Mouse (Mus musculus) gastrocnemius, postnatal 36 days (tissue): ENCODE results near the gene Retreg3. TPM values are rescaled to one million over a fixed set of nuclear protein-coding genes. Genes with fewer than 3 reads are reported as not detected.
"Not testable (repeated sequence)": the region's sequence is repeated elsewhere in the genome, so short reads cannot be mapped to it uniquely, and the experiment has no call there.

Source experiments
- DNase-seq, 2 experiments: peaks; one replicate each; pipeline ENCODE4 v3.0.0; 2022
- intact Hi-C: fragments of 180-260 bp; cut with DNase I; formaldehyde crosslinking; loops from one replicate; pipeline ENCODE4 v1.15.1; 2025
- total RNA-seq, 2 experiments: library from RNA; stranded (reverse); gene quantifications; 2 replicates each; pipeline ENCODE4 v1.2.3; 2021

Gene Retreg3
- total RNA-seq, 2 experiments from 2014 or later, result 29.6 to 29.7 TPM

DNA sequence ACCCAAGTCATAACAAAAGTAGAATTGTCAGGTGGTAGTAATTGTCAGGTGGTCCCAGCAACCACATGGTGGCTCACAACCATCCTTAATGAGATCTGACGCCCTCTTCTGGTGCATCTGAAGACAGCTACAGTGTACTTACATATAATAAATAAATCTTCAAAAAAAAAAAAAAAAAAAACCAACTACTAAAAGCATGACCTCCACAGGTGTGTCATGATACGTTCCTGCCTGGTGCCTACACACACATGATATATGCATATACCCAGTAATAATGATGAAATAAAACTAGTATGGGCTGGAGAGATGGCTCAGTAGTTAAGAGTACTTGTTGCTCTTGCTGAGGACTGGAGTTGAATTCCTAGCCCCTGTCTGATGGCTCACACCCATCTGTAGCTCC is 31.4 kb upstream of the Retreg3 start:
- DNase-seq, result no peak
- intact Hi-C loops, result no loop called here

DNA sequence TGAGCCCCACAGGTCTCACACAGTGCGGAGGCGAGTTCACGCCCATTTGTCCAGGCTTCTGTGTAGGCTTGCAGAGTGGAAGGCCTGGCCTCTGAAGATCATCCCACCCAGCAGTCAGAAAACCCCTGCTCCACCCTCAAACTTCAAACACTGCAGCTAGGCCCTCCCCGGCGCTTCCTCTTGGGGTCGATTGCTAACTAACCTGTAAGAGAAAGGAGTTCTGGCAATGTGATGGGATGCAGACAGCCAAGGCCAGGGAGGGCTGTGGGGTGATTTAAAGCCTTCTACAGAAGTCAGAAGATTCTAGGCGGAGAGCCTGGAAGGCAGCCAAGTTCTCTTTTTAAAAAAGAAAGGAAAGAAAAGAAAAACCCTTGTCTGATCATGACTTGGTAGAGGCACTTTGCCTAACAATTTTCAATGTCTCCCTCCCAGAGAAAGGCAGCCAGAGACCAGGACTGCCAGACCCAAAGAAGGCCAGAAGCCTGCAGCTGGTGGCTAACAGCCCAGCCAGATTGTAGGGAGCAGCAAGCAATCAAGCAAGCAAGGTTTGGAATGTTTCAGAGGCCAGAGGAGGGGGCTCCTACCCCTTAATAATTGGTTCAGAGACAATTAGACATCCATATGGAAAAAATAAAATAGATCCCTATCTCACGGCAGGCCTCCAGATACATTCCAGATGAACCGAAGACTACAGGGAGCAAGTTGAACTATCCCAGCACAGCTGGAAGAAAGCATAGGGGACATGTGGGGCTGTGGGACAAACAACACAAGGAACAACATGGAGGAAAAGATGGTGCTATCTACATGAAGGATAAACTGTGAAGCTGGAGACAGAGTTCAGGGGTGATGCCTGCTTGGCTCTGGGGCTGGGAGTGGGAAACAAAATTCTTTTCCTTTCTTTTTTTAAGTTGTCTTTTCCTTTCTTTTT is 29.7 kb upstream of the Retreg3 start:
- peak in 1 of 2 experiments; percentile 52 for DNase-seq

DNA sequence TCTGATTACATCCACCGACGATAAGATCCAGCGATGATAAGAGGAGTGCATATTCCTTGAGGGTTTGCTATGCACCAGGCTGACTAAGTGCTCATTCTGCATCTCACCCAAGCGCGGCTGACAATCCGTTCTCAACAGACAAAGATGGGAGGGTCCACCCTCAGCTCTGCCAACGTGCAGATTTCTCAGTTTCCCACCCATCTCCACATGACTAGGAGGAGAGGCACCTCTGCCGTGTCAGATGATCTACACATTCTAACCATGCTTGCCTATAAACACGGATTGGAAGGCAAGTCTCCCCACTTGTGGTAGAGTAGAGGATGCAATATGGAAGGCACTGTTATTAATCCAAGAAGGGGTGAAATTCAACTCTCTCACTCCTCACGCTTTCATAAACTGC is 29.1 kb upstream of the Retreg3 start:
- intact Hi-C loops, result no loop called here
- no peak for DNase-seq

More for the DNA sequence above, 29.7 kb upstream of the Retreg3 start:
- intact Hi-C loops, result no loop called here

DNA sequence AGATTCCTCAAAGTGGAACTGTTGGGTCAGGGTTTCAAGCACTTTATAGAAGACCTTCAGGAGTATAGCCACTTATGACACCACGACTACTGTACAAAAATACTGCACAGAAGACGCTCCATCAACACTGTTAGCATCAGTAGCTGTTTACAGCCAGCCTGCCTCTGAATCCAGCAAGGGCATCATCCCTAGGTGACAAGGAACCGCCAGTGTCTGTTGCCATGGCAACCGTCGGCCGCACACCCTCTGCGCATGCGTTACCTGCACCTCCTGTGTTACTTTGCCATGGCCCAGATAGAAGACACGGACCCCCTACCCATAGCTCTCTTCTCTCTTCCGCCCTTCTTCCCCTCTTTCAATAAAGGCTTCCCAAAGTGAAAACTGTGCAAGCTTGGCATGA is 26.7 kb upstream of the Retreg3 start:
- no peak for DNase-seq
- intact Hi-C loops, result no loop called here

DNA sequence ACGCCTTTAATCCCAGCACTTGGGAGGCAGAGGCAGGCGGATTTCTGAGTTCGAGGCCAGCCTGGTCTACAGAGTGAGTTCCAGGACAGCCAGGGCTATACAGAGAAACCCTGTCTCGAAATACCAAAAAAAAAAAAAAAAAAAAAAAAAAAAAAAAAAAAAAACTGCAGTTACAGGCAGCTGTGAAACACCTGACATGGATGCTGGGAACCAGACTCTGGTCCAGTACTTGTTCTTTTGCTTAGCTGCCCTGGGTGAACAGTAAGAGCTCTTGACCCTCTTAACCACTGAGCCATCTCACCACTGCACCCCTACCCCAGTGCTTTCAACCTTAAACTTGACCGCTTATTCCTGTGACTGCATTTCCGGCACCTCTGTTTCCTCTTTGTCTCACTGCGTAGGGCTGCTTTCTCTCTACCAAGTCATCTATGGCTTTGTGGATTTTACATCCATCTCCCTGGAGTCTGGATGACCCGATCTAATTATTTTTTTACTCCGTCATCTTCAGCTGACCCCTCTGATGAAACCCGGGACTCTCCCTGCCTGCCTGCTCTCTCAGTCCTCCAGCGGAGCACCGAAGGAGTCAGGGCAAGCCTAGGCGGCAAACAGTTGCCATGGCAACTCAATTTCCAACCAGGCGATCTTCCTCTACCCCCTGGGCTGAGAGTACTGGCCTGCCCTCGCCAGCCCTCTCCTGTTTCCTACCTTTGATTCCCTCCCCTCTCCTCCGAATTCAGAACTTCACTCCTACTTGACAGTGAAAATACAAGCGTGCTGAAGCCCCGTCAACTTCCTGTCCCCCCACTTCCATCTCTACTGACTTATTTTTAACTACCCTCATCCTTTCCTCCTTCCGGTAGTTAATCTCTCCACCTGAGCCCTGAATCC is 23.9 kb upstream of the Retreg3 start:
- DNase-seq, result no peak

GRCm38 (mm10) chr11:101142215-101142967 is 22.7 kb upstream of the Retreg3 start:
- intact Hi-C loops, result no loop called here
- no peak for DNase-seq

More for the DNA sequence above, 23.9 kb upstream of the Retreg3 start:
- intact Hi-C loops, result no loop called here

DNA sequence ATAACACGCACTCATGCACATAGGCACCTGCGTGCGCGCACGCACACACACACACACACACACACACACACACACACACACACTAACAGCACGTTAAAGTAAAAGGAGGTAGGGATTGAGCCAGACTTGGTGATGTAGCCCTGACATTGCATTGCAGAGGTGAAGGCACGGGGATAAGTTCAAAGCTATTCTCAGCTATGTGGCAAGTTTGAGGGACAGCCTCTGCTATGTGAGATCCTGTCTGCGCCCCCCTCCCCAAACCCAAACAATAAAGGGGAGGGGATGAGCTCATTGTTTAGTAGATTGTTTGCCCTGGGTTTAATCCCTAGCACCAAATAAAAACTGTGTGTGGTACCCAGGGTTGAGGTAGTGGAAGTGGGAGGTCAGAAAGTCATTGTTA is 21.4 kb upstream of the Retreg3 start:
- DNase-seq, result no peak
- intact Hi-C loops, result no loop called here

GRCm38 (mm10) chr11:101140164-101140819 is 20.6 kb upstream of the Retreg3 start:
- intact Hi-C loops, result no loop called here
- no peak for DNase-seq

DNA sequence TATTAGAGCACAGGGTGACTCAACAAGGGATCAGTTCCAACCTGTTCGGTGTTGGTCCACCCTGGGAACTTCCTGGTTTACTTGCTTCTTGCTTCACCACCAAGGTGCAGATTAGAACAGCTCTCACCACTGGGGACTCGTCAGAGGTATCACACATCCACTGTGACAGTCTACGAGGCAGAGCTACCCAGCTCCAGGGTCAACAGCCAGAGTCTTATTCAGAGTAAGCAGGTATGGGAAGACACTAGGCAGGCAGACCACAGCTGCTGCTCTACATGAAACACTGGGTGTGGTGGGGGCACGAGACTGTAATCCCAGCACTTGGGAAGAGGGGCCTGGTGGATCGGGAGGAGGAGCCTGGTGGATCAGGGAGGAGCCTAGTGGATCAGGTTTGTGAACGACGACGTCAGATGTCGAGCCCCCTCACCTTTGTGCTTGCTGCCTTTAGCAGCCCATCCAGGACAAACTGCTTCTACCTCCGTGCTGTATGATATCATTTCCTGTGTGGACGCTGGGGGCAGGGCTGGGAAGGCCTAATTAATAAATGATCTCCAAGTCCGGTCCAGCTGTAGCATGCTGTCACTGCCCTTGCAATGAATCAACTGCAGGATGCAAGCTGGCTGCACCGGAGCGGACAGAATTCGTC is 19.0 kb upstream of the Retreg3 start:
- no peak for DNase-seq
- intact Hi-C loops, result no loop called here

- intact Hi-C loops, result no loop called here
- no peak for DNase-seq
Observed at GRCm38 (mm10) chr11:101137000-101137399, 17.3 kb upstream of the Retreg3 start.

DNA sequence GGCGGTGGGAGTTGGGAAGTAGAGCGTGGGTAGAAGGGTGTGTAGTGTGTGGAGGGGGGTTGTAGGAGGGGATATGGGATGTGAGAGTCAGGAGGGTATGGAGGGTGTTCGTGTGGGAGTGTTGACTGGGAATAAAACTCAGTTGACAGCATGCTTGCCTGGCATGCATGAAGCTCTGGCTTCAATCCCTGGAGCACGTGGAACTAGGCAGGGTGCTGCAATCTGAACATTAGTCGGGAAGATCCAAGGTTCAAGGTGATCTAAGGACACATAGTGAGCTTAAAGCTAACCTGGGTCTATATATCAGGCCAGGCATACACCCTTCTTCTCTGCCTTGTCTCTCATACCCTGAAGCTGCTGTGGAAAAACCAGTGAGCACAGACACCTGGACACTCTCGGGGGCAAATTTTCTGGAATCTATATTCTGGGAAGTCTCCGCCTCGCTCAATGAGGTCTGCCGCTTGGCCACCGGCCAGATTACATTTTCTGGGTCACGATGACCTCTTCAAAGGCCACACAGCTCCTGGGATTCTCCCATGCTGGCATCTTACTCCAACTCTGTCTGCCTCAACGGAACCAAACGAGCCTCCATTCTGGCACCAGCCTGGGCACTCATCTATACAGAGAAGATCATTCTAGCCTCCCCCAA is 14.6 kb upstream of the Retreg3 start:
- intact Hi-C loops, result loop anchor here (5.0 kb wide), 1 partner anchor 33 kb away; no protein-coding TSS in a partner anchor
- no peak for DNase-seq

GRCm38 (mm10) chr11:101133037-101133436 is 13.3 kb upstream of the Retreg3 start:
- no peak for DNase-seq
- intact Hi-C loops, result loop anchor here (5.0 kb wide), 1 partner anchor 34 kb away; no protein-coding TSS in a partner anchor

- intact Hi-C loops, result loop anchor here (5.0 kb wide), 1 partner anchor 36 kb away; no protein-coding TSS in a partner anchor
- no peak for DNase-seq
Observed at GRCm38 (mm10) chr11:101131701-101132100, 12.0 kb upstream of the Retreg3 start.

- intact Hi-C loops, result loop anchor here (5.0 kb wide), 1 partner anchor 36 kb away; no protein-coding TSS in a partner anchor
- no peak for DNase-seq
Observed at GRCm38 (mm10) chr11:101131187-101131586, 11.5 kb upstream of the Retreg3 start.

GRCm38 (mm10) chr11:101130056-101130756 is 10.5 kb upstream of the Retreg3 start:
- intact Hi-C loops, result loop anchor here (5.0 kb wide), 1 partner anchor 37 kb away; no protein-coding TSS in a partner anchor

DNA sequence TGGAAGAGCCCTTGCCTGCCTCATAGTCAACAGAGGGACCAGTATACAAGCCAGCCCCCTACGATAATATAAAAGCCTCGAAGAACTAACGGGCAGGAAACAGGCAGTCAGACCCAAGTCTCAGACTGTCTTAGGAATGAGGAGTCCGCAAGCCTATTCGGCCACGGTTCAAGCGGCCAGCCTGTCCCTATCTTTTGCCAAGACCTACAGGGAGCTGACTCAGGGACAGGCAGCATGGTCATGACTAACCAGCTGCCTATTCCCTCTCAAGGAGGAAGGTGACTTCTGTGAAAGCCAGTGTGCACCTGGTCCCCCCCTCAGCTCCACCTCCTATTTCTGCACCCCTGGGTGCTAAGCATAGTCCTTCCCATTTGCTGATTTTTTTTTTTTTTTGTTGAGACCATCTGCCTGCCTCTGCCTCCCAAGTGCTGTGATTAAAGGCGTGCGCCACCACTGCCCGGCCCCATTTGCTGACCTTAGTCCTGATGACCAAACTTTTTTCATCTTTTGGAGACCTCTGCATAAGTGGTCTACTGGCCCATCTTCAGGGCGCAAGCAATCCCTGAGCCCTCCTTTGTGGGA is 9.4 kb upstream of the Retreg3 start:
- peak; percentile 26 to 38 for DNase-seq
- intact Hi-C loops, result no loop called here

More at GRCm38 (mm10) chr11:101130056-101130756, 10.5 kb upstream of the Retreg3 start:
- peak; percentile 55 to 70 for DNase-seq

- intact Hi-C loops, result no loop called here
- DNase-seq, result no peak
Observed at GRCm38 (mm10) chr11:101127075-101127474, 7.4 kb upstream of the Retreg3 start.

DNA sequence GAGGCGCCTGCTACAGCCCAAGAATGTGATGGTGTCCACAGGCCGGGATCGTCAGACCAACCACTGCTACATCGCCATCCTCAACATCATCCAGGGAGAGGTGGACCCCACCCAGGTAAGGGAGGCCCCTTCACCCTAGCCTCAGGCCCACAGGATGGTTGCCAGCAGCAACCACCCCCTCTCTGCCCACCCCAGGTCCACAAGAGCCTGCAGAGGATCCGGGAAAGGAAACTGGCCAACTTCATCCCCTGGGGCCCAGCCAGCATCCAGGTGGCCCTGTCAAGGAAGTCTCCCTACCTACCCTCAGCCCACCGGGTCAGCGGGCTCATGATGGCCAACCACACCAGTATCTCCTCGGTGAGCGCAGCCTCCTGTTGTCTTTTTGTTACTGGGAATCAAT is 5.3 kb upstream of the Retreg3 start:
- intact Hi-C loops, result not testable (repeated sequence)

More for the DNA sequence above, 5.3 kb upstream of the Retreg3 start:
- DNase-seq, result not testable (repeated sequence)
